Mouse (Mus musculus) kidney, embryonic 15.5 days (tissue): Measurements from ENCODE around the gene Med13. TPM values are rescaled to one million over a fixed set of nuclear protein-coding genes. Genes with fewer than 3 reads are reported as not detected.

Experiments
- ATAC-seq: fragments of 200-750 bp; cut with Nextera tagmentation; replicated peaks from 2 replicates; pipeline ENCODE4 v1.8.0; 2017; ENCODE audit warnings: moderate TSS enrichment; ENCODE audit not compliant: low FRiP score
- H3K27ac ChIP-seq: fragments of 300-500 bp; sonication (generic); 2 replicates; pipeline ENCODE4 v1.5.1; 2015; ENCODE audit warnings: mild to moderate bottlenecking, inconsistent platforms
- H3K27me3 ChIP-seq: fragments of 300-500 bp; sonication (generic); 2 replicates; pipeline ENCODE4 v1.6.1; 2015; ENCODE audit warnings: inconsistent platforms
- H3K36me3 ChIP-seq: fragments of 300-500 bp; sonication (generic); 2 replicates; pipeline ENCODE4 v1.6.1; 2015; ENCODE audit warnings: inconsistent platforms
- H3K4me1 ChIP-seq: fragments of 300-500 bp; sonication (generic); 2 replicates; pipeline ENCODE4 v1.6.1; 2015; ENCODE audit warnings: inconsistent platforms
- H3K4me2 ChIP-seq: fragments of 300-500 bp; sonication (generic); 2 replicates; pipeline ENCODE4 v1.6.1; 2015; ENCODE audit warnings: moderate library complexity, mild to moderate bottlenecking, inconsistent platforms
- H3K4me3 ChIP-seq: fragments of 300-500 bp; sonication (generic); replicated peaks from 2 replicates; pipeline ENCODE4 v1.5.1; 2015; ENCODE audit warnings: mild to moderate bottlenecking, inconsistent platforms
- H3K9ac ChIP-seq: fragments of 300-500 bp; sonication (generic); 2 replicates; pipeline ENCODE4 v1.6.1; 2015; ENCODE audit warnings: mild to moderate bottlenecking, inconsistent platforms
- H3K9me3 ChIP-seq: fragments of 300-500 bp; sonication (generic); replicated peaks from 2 replicates; pipeline ENCODE4 v1.6.1; 2016; ENCODE audit warnings: inconsistent platforms
- WGBS: fragments of 180-500 bp; shearing (Covaris S2); methylation state at CpG from one replicate; pipeline ENCODE4 v1.1.7; 2015; ENCODE audit warnings: mixed read lengths; 5-methylcytosine and 5-hydroxymethylcytosine counted together
- polyA plus RNA-seq: library from polyadenylated mRNA; unstranded; fragments of >200 nt; fragmentation: Nextera tagmentation; extraction: Ambion mirVana; gene quantifications from 2 replicates; pipeline ENCODE4 v1.2.1, GENCODE M21; 2015

Gene Med13
- polyA plus RNA-seq, result 8.5 and 10.2 TPM in 2 replicates

GRCm38 (mm10) chr11:86356854-86357788 lies at the start of gene Med13:
Gene Med13, minus strand, starts transcription at chr11:86357602.
- WGBS, result under 1% methylated on average over 76 of the region's 81 CpGs

GRCm38 (mm10) chr11:86404590-86404989 lies 47.2 kb upstream of the Med13 start:
- Histone ChIP-seq H3K27me3 (no peaks in the 10 kb centered on the region), H3K4me1 (0 out of 2 replicates have a peak, but pooled peaks cover 6% of the 10 kb centered on the region), H3K27ac (no peak overlapping the region), H3K36me3 (no peaks in the 10 kb centered on the region), H3K4me3 (no peak overlapping the region), H3K4me2 (no peak overlapping the region), H3K9ac (no peak overlapping the region), H3K9me3 (no peaks in the 10 kb centered on the region)
- WGBS, result 76% methylated on average over 4 of the region's 4 CpGs
- no peak for ATAC-seq

More at GRCm38 (mm10) chr11:86356854-86357788, at the start of gene Med13:
- peak within 1 kb of the TSS; percentile 97 for H3K9ac ChIP-seq
- peaks cover 17% of the 10 kb centered on the region for H3K36me3 ChIP-seq
- peak; percentile 72 for ATAC-seq
- peak within 1 kb of the TSS; percentile 65 for H3K4me2 ChIP-seq
- peak within 1 kb of the TSS; percentile 91 for H3K4me3 ChIP-seq
- peak within 1 kb of the TSS; percentile 98 for H3K27ac ChIP-seq
- H3K27me3 ChIP-seq, result no peaks in the 10 kb centered on the region
- peaks cover 22% of the 10 kb centered on the region for H3K4me1 ChIP-seq
- H3K9me3 ChIP-seq, result no peaks in the 10 kb centered on the region

- H3K36me3 ChIP-seq, result no peaks in the 10 kb centered on the region
- 83% methylated on average over 2 of the region's 2 CpGs for WGBS
Measured at GRCm38 (mm10) chr11:86403845-86404244, 46.4 kb upstream of the Med13 start.

GRCm38 (mm10) chr11:86399241-86400107 lies 42.1 kb upstream of the Med13 start:
- no peak overlapping the region for H3K9ac ChIP-seq
- no peaks in the 10 kb centered on the region for H3K36me3 ChIP-seq
- no peaks in the 10 kb centered on the region for H3K27me3 ChIP-seq
- H3K27ac ChIP-seq, result no peak overlapping the region
- 87% methylated on average over 9 of the region's 9 CpGs for WGBS
- H3K4me2 ChIP-seq, result no peak overlapping the region
- peaks cover 17% of the 10 kb centered on the region for H3K4me1 ChIP-seq
- no peak for ATAC-seq
- H3K9me3 ChIP-seq, result no peaks in the 10 kb centered on the region
- no peak overlapping the region for H3K4me3 ChIP-seq

More at GRCm38 (mm10) chr11:86403845-86404244, 46.4 kb upstream of the Med13 start:
- Histone ChIP-seq H3K4me3 (no peak overlapping the region), H3K9me3 (no peaks in the 10 kb centered on the region), H3K4me1 (0 out of 2 replicates have a peak, but pooled peaks cover 6% of the 10 kb centered on the region), H3K4me2 (no peak overlapping the region), H3K9ac (no peak overlapping the region), H3K27me3 (no peaks in the 10 kb centered on the region), H3K27ac (no peak overlapping the region)
- no peak for ATAC-seq

GRCm38 (mm10) chr11:86396950-86397594 lies 39.7 kb upstream of the Med13 start:
- peaks cover 15% of the 10 kb centered on the region for H3K4me1 ChIP-seq

GRCm38 (mm10) chr11:86396518-86396917 lies 39.1 kb upstream of the Med13 start:
- H3K9me3 ChIP-seq, result no peaks in the 10 kb centered on the region
- H3K27me3 ChIP-seq, result no peaks in the 10 kb centered on the region
- ATAC-seq, result no peak
- H3K36me3 ChIP-seq, result no peaks in the 10 kb centered on the region
- peaks cover 15% of the 10 kb centered on the region for H3K4me1 ChIP-seq
- no peak overlapping the region for H3K4me2 ChIP-seq
- H3K9ac ChIP-seq, result no peak overlapping the region
- H3K27ac ChIP-seq, result no peak overlapping the region
- no peak overlapping the region for H3K4me3 ChIP-seq
- WGBS, result 42% methylated on average over 2 of the region's 2 CpGs

More at GRCm38 (mm10) chr11:86396950-86397594, 39.7 kb upstream of the Med13 start:
- ATAC-seq, result no peak
- Histone ChIP-seq H3K27me3 (no peaks in the 10 kb centered on the region), H3K9ac (no peak overlapping the region), H3K4me3 (no peak overlapping the region), H3K9me3 (no peaks in the 10 kb centered on the region), H3K27ac (no peak overlapping the region), H3K36me3 (no peaks in the 10 kb centered on the region), H3K4me2 (no peak overlapping the region)
- 60% methylated on average over 5 of the region's 5 CpGs for WGBS

- 3% methylated on average over 9 of the region's 9 CpGs for WGBS
- Histone ChIP-seq H3K9ac (peak overlapping the region; percentile 6; the same call in 1 of the 2 replicates), H3K27ac (peak overlapping the region; percentile 1; the same call in 1 of the 2 replicates), H3K27me3 (no peaks in the 10 kb centered on the region), H3K9me3 (no peaks in the 10 kb centered on the region), H3K4me3 (no peak overlapping the region), H3K4me1 (peaks cover 15% of the 10 kb centered on the region), H3K36me3 (no peaks in the 10 kb centered on the region), H3K4me2 (peak overlapping the region; percentile 40)
- ATAC-seq, result peak; percentile 74
Measured at GRCm38 (mm10) chr11:86395513-86396125, 38.2 kb upstream of the Med13 start.

GRCm38 (mm10) chr11:86395100-86395499 lies 37.7 kb upstream of the Med13 start:
- H3K4me1 ChIP-seq, result peaks cover 19% of the 10 kb centered on the region
- H3K9ac ChIP-seq, result no peak overlapping the region
- no peak overlapping the region for H3K27ac ChIP-seq
- H3K4me2 ChIP-seq, result no peak overlapping the region
- no peak overlapping the region for H3K4me3 ChIP-seq
- no peaks in the 10 kb centered on the region for H3K27me3 ChIP-seq
- H3K9me3 ChIP-seq, result no peaks in the 10 kb centered on the region
- ATAC-seq, result no peak
- no peaks in the 10 kb centered on the region for H3K36me3 ChIP-seq
- WGBS, result 77% methylated on average over 4 of the region's 4 CpGs

- Histone ChIP-seq H3K9me3 (no peaks in the 10 kb centered on the region), H3K9ac (no peak overlapping the region), H3K27ac (no peak overlapping the region), H3K4me3 (no peak overlapping the region), H3K4me2 (no peak overlapping the region), H3K27me3 (no peaks in the 10 kb centered on the region), H3K36me3 (no peaks in the 10 kb centered on the region), H3K4me1 (peaks cover 33% of the 10 kb centered on the region)
- ATAC-seq, result no peak
- 84% methylated on average over 7 of the region's 7 CpGs for WGBS
Measured at GRCm38 (mm10) chr11:86391687-86392086, 34.3 kb upstream of the Med13 start.

GRCm38 (mm10) chr11:86390308-86390707 lies 32.9 kb upstream of the Med13 start:
- WGBS, result 59% methylated on average over 1 of the region's 1 CpGs
- ATAC-seq, result peak; percentile 66; the same call in 1 of the 2 replicates
- H3K27ac ChIP-seq, result peak overlapping the region; percentile 30

GRCm38 (mm10) chr11:86389506-86389905 lies 32.1 kb upstream of the Med13 start:
- Histone ChIP-seq H3K4me1 (peaks cover 22% of the 10 kb centered on the region; the same call in 1 of the 2 replicates), H3K27ac (no peak overlapping the region), H3K36me3 (no peaks in the 10 kb centered on the region), H3K4me3 (no peak overlapping the region), H3K4me2 (no peak overlapping the region), H3K27me3 (no peaks in the 10 kb centered on the region), H3K9me3 (no peaks in the 10 kb centered on the region), H3K9ac (no peak overlapping the region)
- ATAC-seq, result no peak
- WGBS, result 73% methylated on average over 4 of the region's 4 CpGs

More at GRCm38 (mm10) chr11:86390308-86390707, 32.9 kb upstream of the Med13 start:
- Histone ChIP-seq H3K4me2 (no peak overlapping the region), H3K27me3 (no peaks in the 10 kb centered on the region), H3K4me3 (no peak overlapping the region), H3K9ac (no peak overlapping the region), H3K4me1 (peaks cover 24% of the 10 kb centered on the region), H3K9me3 (no peaks in the 10 kb centered on the region), H3K36me3 (no peaks in the 10 kb centered on the region)
